Mouse (Mus musculus) ES-CJ7 (cell line): Measurements from ENCODE around the gene Mfap2.
A peak's percentile ranks its signal among the peaks of the same experiment; 100 is the strongest.

ENCODE experiments used
- DNase-seq: peaks from one replicate; pipeline ENCODE4 v3.0.0; 2011; ENCODE audit warnings: low read depth, low spot score

The Mfap2 gene

GRCm38 (mm10) chr4:141010118-141010517, at the start of gene Mfap2:
Gene Mfap2 (plus strand): TSS chr4:141010418.
- DNase-seq = no peak

- peak; percentile 99 for DNase-seq
These were observed 49.3 kb upstream of the Mfap2 start, which contains the start of gene Sdhb for GRCm38 (mm10) chr4:140960781-140961466. Gene Sdhb (plus strand): TSS chr4:140961203.

- peak; percentile 53 for DNase-seq
These were observed 48.6 kb upstream of the Mfap2 start for GRCm38 (mm10) chr4:140961467-140962206.

DNA sequence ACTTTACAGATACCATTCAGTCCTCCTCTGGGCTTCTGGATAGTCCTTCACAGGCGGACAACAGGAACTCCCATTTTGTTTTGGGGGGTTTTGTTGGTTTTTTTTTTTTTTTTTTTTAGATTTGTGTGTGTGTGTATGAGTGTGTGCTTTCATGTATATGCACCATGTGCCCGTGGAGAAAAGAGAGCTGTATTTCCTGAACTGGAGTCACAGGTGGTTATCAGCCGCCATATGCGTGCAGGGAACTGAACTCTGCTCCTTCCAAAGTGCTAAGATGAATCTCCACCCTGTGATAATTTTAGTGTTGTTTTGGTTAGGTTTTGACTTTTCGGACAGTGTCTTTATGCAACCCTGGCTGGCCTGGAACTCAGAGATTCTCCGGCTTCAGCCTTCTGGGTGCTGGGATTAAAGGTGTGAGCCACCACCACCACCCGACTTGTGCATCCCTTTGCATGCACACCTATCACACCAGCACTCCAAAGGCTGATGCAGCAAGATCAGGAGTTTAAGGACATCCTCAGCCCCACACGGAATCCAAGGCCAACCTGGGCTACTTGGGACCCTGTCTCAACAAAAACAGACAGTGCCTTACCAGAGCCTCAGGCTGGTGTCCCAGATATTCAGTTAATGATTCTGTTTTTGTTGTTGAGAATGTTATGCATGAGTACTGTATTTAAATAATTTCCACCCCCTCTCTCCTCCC, 47.9 kb upstream of the Mfap2 start:
- no peak for DNase-seq

DNA sequence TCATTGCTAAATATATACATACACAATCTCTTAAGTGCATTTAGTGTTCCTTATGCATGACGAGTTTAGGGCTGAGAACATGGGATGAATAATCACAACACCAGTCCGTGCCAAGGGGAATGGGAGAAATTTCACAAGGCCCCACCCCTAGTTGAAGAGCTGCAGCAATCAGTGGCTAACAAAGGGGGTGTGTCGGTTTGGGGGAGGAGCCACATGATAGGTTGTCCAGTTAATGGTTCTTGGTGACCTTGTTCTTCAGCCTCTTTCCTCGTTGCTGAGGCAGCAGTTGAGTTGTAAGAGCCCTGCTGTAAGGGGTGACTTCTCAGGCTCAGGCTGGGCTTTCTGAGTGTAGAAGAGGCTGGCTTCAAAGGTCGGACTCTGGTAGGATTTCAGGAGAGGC, 47.3 kb upstream of the Mfap2 start:
- peak; percentile 69 for DNase-seq

GRCm38 (mm10) chr4:140963941-140964597, 46.1 kb upstream of the Mfap2 start:
- no peak for DNase-seq

- DNase-seq = peak; percentile 85
These were observed 45.6 kb upstream of the Mfap2 start for GRCm38 (mm10) chr4:140964620-140965019.

DNA sequence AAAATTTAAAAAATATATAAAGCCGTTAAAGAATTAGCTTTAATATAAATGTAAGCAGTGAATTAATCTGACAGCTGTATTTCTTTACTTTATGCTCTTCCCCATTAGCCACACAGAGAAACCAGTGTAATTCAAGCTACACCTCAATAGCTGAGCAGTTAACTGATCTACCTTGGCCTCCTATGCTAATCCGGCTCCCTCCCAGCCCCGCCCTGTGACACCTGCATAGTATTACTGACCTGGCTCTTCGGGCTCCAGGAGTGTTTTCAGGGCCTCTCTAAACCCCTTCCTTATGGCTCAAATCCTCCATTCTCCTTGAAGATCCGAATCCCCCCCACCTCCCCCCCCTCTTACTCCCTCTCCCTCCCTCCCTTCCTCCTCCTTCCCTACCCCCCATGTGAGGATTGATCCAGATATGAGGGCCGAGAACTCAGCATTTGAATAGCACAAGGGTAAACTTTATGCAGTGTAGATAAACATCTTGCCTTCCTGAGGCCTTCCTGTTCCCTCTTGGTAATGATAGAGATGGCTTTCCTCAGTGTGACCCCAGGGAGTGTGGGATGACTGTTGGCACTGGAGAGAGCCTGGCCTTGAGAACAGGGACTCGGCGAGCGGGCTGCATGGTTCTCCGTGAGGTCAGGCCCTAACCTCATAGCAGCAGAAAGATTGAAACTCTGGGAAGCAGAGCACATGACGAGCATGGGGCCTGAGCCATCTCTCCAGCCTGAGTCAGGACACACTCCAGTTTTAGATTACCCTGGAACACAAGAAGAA, 42.6 kb upstream of the Mfap2 start:
- peak; percentile 44 for DNase-seq

DNA sequence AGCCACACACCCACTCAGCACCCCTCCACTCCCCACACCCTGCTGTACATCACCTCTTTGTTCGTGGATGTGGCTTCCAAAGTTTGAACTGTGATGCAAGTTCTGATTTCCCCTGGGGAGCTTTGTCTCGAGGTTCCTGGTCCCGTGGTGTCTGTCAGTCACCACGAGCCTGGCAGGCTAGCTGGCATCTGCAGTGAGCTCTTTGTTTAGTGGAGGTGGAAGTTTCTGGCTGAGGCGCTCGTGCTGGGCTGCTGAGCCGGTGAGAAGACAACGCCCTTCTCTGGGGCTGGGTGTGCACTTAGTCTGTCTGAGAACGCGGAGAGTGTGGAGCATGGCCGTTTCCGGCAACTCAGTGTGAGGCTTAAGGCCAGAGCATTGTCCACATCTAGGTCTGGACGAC, 38.5 kb upstream of the Mfap2 start:
- no peak for DNase-seq

- no peak for DNase-seq
These were observed 35.8 kb upstream of the Mfap2 start for GRCm38 (mm10) chr4:140974408-140974807.

DNA sequence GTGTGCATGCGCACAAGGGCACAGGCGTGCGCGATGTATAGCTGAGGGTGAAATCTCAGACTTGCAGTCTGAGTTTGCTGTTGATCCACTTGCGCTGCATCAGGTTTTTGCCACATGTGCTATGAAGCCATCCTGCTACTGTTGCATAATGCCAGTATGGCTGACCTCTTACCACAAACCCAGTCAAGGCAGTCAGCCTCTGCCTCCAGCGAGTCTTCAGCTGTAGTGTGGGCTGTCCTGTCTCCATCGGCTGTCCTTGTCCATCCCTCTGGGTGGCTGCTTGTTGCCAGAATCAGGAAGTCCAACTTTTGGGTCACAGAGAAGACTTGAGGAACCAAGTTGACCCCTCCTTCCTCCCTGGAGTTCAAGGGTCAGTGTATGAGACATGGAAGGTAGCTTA, 34.9 kb upstream of the Mfap2 start:
- DNase-seq = no peak

GRCm38 (mm10) chr4:140977278-140977677, 32.9 kb upstream of the Mfap2 start:
- no peak for DNase-seq

DNA sequence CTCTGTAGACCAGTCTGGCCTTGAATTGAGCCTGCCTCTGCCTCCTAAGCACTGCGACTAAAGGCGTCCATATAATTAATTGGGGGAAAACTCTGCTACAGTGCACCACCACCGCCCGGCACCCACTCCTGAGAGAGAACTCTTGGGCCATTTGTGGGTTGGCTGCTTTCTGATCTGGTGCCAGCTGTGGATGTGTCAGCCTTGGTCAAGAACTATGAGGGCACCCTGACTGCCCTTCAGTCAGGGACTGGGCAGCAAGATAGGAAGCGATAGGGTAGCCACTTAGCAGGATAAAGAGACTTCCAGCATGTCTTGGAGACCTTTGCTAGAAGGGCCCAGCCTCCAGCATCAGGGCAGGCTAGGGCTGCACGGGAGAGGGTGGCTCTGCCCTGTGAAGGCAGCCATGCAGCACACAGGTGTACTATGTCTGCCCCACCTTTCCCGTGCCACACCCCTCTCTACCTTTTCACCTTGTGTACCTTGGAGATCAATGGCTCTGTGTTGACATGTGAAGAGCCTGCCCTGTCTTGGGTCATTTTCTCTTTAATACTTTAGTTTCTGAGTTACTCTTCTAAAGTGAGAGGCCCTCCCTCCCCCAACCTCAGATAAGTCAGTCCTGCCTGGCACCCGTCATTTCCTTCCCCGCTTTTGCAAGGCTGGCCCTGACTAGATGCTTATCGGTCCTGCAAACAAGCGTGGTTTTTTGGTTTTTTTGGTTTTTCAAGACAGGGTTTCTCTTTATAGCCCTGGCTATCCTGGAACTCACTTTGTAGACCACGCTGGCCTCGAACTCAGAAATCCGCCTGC, 32.1 kb upstream of the Mfap2 start:
- no peak for DNase-seq

DNA sequence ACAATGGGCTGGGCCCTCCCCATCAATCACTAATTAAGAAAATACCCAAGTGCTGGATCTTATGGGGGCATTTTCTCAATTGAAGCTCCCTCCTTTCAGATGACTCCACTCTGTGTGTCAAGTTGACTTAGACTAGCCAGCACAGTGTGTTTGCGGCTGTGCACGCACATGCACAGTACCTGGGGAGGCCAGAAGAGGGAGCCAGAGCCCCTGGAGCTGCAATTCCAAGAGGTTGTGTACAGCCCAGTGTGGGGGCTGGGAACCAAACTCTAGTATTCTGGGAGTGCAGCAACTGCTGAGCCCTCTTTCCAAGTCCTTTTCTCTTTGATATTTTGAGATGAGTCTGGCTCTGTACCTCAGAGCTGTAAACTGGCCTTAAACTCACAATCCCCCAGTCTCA, 28.6 kb upstream of the Mfap2 start:
- peak; percentile 76 for DNase-seq

GRCm38 (mm10) chr4:140982808-140983207, 27.4 kb upstream of the Mfap2 start:
- DNase-seq = no peak

DNA sequence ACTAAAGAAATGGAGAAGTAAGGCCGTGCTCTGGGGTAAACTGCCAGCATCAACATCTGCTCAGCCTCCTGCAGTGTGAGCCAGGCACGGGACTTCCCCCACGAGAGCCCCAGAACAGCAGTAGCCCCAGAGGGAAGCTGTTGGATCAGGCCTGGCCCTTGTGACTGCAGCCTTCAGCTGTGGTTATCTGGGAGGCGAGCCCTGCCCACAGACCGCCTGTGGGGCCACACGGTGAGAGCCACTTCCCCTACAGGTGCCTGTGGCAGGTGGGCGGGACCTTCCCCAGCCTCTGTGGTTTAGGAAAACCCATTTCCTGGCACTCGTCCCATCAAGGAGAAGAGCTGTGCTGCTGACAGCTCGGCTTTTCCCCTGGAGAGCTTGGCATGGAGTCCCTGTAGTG, 26.8 kb upstream of the Mfap2 start:
- DNase-seq = peak; percentile 28

DNA sequence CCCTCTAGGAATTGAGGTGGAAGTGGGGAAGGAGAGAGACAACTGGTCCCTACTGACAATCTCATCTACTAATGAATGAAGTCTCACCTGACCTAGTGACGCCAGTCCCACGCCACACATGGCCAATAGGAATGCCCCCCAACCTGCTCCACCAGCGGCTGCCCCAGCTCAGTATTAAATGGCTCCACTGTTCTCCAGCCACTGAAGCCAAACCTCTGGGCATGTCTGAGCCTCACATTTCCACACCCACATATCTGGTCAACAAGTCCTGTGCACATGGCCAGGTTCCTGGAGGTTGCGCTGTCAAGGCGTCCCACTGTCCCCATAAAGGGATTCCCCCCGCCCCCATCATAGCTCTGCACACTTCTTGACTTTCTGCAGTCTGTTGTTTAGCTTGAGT, 25.7 kb upstream of the Mfap2 start:
- DNase-seq = no peak

DNA sequence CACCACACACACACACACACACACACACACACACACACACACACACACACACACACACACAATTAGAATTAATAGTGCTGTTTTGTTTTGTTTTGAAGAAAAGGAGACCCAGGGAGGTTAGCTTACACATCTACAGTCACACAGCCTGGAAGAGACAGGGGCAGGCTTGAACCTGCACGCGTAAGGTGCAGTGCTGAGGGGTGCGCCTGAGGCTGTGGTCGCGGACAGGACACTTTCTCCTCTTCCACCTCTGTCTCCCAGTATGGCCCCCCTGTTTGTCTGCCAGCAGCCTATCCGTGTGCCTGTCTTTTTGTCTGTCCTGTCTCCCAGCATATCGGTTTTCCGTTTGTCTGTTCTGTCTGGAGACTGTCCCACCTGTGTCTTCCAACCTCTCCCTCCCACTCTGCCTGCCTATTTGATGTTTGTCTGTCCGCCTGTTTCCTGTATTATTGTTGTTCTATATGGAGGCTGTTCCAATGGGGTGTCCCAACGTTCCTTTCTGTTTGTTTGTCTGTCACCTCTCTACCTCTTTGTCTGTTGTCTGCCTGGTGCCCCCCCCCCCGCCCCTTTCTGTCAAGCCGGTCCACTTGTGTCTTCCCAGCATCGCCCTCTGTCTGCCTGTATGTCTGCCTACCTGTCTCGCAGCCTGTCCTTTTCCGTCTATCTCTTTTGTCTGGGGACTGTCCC, 24.1 kb upstream of the Mfap2 start:
- no peak for DNase-seq

DNA sequence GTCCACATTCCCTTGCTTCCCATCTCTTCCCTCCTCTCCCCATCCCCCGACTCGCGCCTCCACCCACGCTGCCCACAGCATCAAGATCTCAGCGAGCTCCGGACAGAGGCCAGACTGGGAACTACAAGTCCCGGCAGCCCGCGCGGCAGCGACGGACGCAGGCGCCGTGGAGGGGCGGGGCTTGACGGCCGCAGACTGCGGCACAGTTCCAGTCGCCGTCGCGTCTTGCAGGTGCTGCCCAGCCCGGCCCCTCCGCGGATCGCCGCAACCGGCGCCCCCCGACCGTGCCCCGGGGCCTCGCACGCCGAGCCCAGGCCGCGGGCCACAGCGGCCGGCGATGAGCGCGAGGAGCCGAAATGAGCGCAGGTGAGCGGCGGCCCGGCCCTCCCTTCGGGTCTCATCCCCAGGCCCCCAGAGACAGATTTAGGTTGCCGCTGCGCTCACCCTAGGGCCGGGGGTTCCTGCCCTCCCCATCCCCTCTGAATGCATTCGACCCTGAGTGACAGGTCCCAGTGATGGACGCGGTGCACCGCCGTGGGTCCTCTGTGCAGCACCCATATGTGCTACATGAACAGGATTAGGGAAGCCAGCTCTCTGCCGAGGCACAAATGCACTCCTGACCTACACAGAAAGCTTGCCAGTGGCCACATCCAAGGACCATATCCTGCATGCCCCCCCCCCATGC, 23.4 kb upstream of the Mfap2 start, which contains the start of gene Atp13a2:
TSS of gene Atp13a2 (plus strand) at position 163 of the 685 bp plus-strand sequence.
- DNase-seq = peak; percentile 78
